Mouse (Mus musculus): ENCODE results near the gene Auts2. TPM values are rescaled to one million over a fixed set of nuclear protein-coding genes. Genes with fewer than 3 reads are reported as not detected.

Auts2 gene
- polyA plus RNA-seq, 1 experiment from 2014 or later: 14.7 TPM

GRCm38 (mm10) chr5:132541371-132541931 is 1.7 kb downstream of the Auts2 start:
- no peaks in the 10 kb centered on the region for H3K9me3 ChIP-seq (ENCODE audit: control insufficient read depth, low read length)
- H3K27ac ChIP-seq (ENCODE audit: low read length): peak overlapping the region; percentile 37
- H3K4me3 ChIP-seq (ENCODE audit: low read length): peak overlapping the region; percentile 77
- H3K9ac ChIP-seq (ENCODE audit: low read depth, low read length): peak overlapping the region; percentile 82
- H3K4me1 ChIP-seq (ENCODE audit: control insufficient read depth, insufficient read depth, low read length): peaks cover 10% of the 10 kb centered on the region
- H3K36me3 ChIP-seq (ENCODE audit: control insufficient read depth, insufficient read depth, low read length): no peaks in the 10 kb centered on the region
- no peak for ATAC-seq
- no peaks in the 10 kb centered on the region for H3K27me3 ChIP-seq (replicated peaks; ENCODE audit: control insufficient read depth, insufficient read depth, low read length)
- under 1% methylated on average over 46 of the region's 46 CpGs for WGBS
- H3K4me2 ChIP-seq (ENCODE audit: low read depth, low read length): peak overlapping the region; percentile 95

DNA sequence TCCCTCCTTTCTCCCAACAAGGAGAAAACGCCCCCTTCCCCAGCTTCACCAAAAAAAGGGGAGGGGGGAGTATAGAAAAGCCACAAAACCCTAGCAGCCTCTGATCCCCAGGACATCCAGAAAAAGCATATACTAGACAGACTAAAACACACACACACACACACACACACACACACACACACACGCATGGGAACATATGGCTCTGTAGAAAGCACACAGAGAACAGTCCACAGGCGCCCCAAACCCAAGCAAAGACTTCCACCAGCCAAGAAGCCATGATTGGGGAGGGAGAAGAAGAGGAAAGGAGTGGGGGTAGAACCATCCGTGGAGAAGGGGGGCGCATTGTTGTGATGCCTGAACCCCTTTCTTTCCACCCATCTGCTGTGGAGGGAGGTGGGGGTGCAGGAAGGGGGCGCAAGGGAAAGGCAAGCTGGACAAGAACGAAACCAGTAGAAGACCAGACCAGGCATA is 2.3 kb downstream of the Auts2 start:
- H3K27ac ChIP-seq (ENCODE audit: low read length): 0 out of 2 replicates have a peak overlapping the region, but pooled peaks have one; percentile 37

DNA sequence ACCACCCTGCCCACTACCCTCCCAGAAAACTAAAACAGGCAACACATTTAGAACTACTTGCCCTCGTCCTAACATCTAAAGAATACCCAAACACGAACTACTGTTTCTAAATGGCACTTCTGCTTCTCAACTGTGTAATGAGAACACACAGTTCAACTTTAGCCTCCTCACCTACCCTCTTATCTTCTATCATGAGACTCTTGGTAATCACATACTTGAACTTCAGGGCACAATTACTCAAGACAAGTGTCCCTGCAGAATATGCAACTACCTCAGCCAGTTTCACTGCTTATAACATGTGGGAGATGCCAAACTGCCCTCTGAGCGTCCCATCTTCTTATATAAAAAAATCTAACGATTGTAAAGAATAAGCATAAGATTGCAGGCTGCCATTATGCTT is 5.7 kb downstream of the Auts2 start:
- Histone ChIP-seq H3K4me2 (ENCODE audit: low read depth, low read length) (no peak overlapping the region), H3K4me3 (ENCODE audit: low read length) (no peak overlapping the region), H3K36me3 (ENCODE audit: control insufficient read depth, insufficient read depth, low read length) (no peaks in the 10 kb centered on the region), H3K4me1 (ENCODE audit: control insufficient read depth, insufficient read depth, low read length) (peaks cover 7% of the 10 kb centered on the region), H3K9me3 (ENCODE audit: control insufficient read depth, low read length) (no peaks in the 10 kb centered on the region), H3K27me3 (replicated peaks; ENCODE audit: control insufficient read depth, insufficient read depth, low read length) (no peaks in the 10 kb centered on the region), H3K27ac (ENCODE audit: low read length) (no peak overlapping the region), H3K9ac (ENCODE audit: low read depth, low read length) (no peak overlapping the region)
- 77% methylated on average over 4 of the region's 4 CpGs for WGBS
- ATAC-seq: 0 out of 2 replicates have a peak, but pooled peaks have one; percentile 27

More for the DNA sequence above, 2.3 kb downstream of the Auts2 start:
- ATAC-seq: no peak
- no peaks in the 10 kb centered on the region for H3K36me3 ChIP-seq (ENCODE audit: control insufficient read depth, insufficient read depth, low read length)
- peaks cover 10% of the 10 kb centered on the region for H3K4me1 ChIP-seq (ENCODE audit: control insufficient read depth, insufficient read depth, low read length)
- H3K4me2 ChIP-seq (ENCODE audit: low read depth, low read length): peak overlapping the region; percentile 95
- H3K9ac ChIP-seq (ENCODE audit: low read depth, low read length): peak overlapping the region; percentile 82
- H3K27me3 ChIP-seq (replicated peaks; ENCODE audit: control insufficient read depth, insufficient read depth, low read length): no peaks in the 10 kb centered on the region
- WGBS: 7% methylated on average over 7 of the region's 7 CpGs
- peak overlapping the region; percentile 77 for H3K4me3 ChIP-seq (ENCODE audit: low read length)
- no peaks in the 10 kb centered on the region for H3K9me3 ChIP-seq (ENCODE audit: control insufficient read depth, low read length)

DNA sequence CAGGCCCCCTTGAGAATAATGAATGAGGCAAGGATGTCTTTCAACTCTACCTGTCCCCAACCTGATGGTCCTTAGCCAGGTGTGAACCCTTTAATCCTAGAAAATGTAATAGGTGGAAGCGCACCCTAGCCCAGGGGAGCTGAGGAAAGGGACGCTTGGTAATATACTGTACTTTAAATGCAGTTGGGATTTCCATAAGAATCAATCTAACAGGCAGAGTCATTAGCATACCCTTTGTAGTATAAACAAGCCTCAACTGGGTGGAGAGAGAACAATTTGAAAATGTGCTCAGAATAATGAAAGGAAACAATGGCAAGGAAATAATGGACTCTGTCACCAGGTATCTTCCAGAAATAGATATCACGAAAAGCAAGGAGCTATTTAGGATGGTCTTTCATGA is 16.7 kb downstream of the Auts2 start:
- no peaks in the 10 kb centered on the region for H3K36me3 ChIP-seq (ENCODE audit: control insufficient read depth, insufficient read depth, low read length)
- no peaks in the 10 kb centered on the region for H3K9me3 ChIP-seq (ENCODE audit: control insufficient read depth, low read length)
- H3K9ac ChIP-seq (ENCODE audit: low read depth, low read length): no peak overlapping the region
- no peak overlapping the region for H3K4me3 ChIP-seq (ENCODE audit: low read length)
- no peak overlapping the region for H3K27ac ChIP-seq (ENCODE audit: low read length)
- 78% methylated on average over 3 of the region's 3 CpGs for WGBS
- no peak for ATAC-seq
- H3K27me3 ChIP-seq (replicated peaks; ENCODE audit: control insufficient read depth, insufficient read depth, low read length): no peaks in the 10 kb centered on the region
- no peak overlapping the region for H3K4me2 ChIP-seq (ENCODE audit: low read depth, low read length)
- H3K4me1 ChIP-seq (ENCODE audit: control insufficient read depth, insufficient read depth, low read length): peaks cover 8% of the 10 kb centered on the region

DNA sequence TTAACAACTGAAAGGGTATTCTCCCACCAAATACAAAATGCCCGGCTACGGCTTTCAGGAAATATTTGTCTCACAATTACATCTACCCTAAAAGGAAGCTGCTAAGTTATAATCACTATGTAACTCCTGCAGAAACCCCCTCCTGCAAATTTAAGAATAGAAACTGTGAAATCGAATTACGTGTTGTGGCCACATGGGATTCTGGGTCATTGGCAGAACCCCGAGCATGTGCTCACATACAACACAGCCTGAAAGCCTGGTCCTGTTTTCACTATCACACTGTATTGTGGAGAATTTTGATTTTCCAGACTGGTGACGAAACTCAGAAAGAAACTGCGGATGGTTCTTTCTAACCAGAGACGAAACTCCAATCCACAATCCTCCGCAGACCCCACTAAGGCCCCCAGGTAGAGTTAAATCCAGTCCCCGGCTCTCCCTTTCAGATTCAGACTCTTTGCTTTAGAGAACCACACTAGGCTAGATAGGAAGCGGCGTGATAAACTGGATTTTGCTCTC is 21.7 kb downstream of the Auts2 start:
- no peak overlapping the region for H3K9ac ChIP-seq (ENCODE audit: low read depth, low read length)
- H3K9me3 ChIP-seq (ENCODE audit: control insufficient read depth, low read length): no peaks in the 10 kb centered on the region
- H3K4me2 ChIP-seq (ENCODE audit: low read depth, low read length): no peak overlapping the region
- H3K4me1 ChIP-seq (ENCODE audit: control insufficient read depth, insufficient read depth, low read length): no peaks in the 10 kb centered on the region
- no peak overlapping the region for H3K27ac ChIP-seq (ENCODE audit: low read length)
- no peak overlapping the region for H3K4me3 ChIP-seq (ENCODE audit: low read length)
- H3K27me3 ChIP-seq (replicated peaks; ENCODE audit: control insufficient read depth, insufficient read depth, low read length): no peaks in the 10 kb centered on the region
- ATAC-seq: no peak
- H3K36me3 ChIP-seq (ENCODE audit: control insufficient read depth, insufficient read depth, low read length): no peaks in the 10 kb centered on the region
- WGBS: 75% methylated on average over 12 of the region's 12 CpGs

GRCm38 (mm10) chr5:132517879-132518278 is 25.3 kb downstream of the Auts2 start:
- Histone ChIP-seq H3K27ac (ENCODE audit: low read length) (no peak overlapping the region), H3K4me2 (ENCODE audit: low read depth, low read length) (no peak overlapping the region), H3K36me3 (ENCODE audit: control insufficient read depth, insufficient read depth, low read length) (no peaks in the 10 kb centered on the region), H3K9me3 (ENCODE audit: control insufficient read depth, low read length) (no peaks in the 10 kb centered on the region), H3K4me1 (ENCODE audit: control insufficient read depth, insufficient read depth, low read length) (peaks cover 6% of the 10 kb centered on the region; the same call in 1 of the 2 replicates), H3K27me3 (replicated peaks; ENCODE audit: control insufficient read depth, insufficient read depth, low read length) (no peaks in the 10 kb centered on the region), H3K4me3 (ENCODE audit: low read length) (no peak overlapping the region), H3K9ac (ENCODE audit: low read depth, low read length) (no peak overlapping the region)
- ATAC-seq: no peak
- WGBS: 78% methylated on average over 6 of the region's 6 CpGs

DNA sequence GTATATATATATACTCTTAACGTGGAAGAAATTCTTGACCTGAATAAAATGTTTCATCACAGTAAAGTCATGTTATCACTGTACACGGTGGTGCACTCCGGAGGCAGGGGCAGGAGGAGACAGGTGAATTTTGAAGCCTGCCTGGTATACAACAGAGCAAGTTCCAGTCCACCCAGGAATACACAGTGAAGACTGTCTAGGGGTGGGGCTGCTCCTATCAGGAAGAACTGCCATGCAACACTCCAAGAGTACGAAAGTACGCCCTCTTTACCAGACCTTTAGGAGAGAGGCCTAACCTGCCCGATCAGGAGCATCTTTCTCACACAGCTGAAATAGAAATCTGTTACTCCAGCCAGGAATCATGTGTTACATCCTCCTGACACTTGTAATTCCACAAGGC is 28.6 kb downstream of the Auts2 start:
- no peak overlapping the region for H3K9ac ChIP-seq (ENCODE audit: low read depth, low read length)
- WGBS: 54% methylated on average over 6 of the region's 6 CpGs
- H3K27ac ChIP-seq (ENCODE audit: low read length): no peak overlapping the region
- H3K4me2 ChIP-seq (ENCODE audit: low read depth, low read length): no peak overlapping the region
- H3K27me3 ChIP-seq (replicated peaks; ENCODE audit: control insufficient read depth, insufficient read depth, low read length): no peaks in the 10 kb centered on the region
- no peaks in the 10 kb centered on the region for H3K36me3 ChIP-seq (ENCODE audit: control insufficient read depth, insufficient read depth, low read length)
- peaks cover 6% of the 10 kb centered on the region; the same call in 1 of the 2 replicates for H3K4me1 ChIP-seq (ENCODE audit: control insufficient read depth, insufficient read depth, low read length)
- no peaks in the 10 kb centered on the region for H3K9me3 ChIP-seq (ENCODE audit: control insufficient read depth, low read length)
- no peak overlapping the region for H3K4me3 ChIP-seq (ENCODE audit: low read length)
- ATAC-seq: peak; percentile 84

DNA sequence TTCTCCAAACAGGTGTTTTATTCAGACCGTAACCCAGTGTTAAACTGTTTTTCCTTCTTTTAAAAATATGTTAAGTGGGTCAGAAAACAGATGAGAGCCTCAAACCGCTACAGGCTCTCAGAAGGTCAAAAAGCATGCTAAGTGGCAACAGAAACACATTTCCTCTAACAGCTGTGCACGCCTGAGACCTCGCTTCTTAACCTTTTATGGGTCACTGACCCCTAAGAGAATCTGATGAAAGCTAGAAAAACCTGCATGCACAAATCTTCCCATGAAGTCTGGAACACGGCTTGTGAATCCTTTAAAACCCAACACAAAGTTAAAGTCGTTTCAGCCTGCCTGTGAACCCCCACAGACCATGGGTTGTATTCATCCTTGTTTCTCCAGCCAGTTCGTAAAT is 29.9 kb downstream of the Auts2 start:
- Histone ChIP-seq H3K4me2 (ENCODE audit: low read depth, low read length) (no peak overlapping the region), H3K4me3 (ENCODE audit: low read length) (no peak overlapping the region), H3K27me3 (replicated peaks; ENCODE audit: control insufficient read depth, insufficient read depth, low read length) (no peaks in the 10 kb centered on the region), H3K4me1 (ENCODE audit: control insufficient read depth, insufficient read depth, low read length) (peaks cover 6% of the 10 kb centered on the region; the same call in 1 of the 2 replicates), H3K27ac (ENCODE audit: low read length) (no peak overlapping the region), H3K9ac (ENCODE audit: low read depth, low read length) (no peak overlapping the region), H3K9me3 (ENCODE audit: control insufficient read depth, low read length) (no peaks in the 10 kb centered on the region), H3K36me3 (ENCODE audit: control insufficient read depth, insufficient read depth, low read length) (no peaks in the 10 kb centered on the region)
- no peak for ATAC-seq
- 61% methylated on average over 7 of the region's 7 CpGs for WGBS

DNA sequence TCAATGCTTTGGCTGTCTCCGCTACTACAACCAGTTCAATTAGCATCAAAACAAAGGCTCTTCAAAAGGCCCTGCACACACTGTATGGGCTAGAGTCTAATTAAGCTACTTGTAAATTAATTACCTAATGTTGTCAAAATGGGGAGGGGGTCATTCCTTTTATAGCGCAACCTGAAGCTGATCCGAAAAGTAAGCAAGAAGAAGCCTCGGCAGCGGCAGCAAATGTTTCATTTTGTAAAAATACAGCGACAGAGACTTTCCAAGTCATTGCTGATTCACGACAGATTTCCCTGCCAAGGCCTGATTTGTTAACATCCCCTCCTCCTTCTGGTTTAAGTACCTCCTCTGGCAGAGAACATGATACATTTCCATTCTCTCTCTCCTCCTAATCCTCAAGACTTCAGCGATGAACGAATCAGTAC is 33.7 kb downstream of the Auts2 start:
- ATAC-seq: no peak
- Histone ChIP-seq H3K27ac (ENCODE audit: low read length) (no peak overlapping the region), H3K4me2 (ENCODE audit: low read depth, low read length) (no peak overlapping the region), H3K36me3 (ENCODE audit: control insufficient read depth, insufficient read depth, low read length) (no peaks in the 10 kb centered on the region), H3K4me3 (ENCODE audit: low read length) (no peak overlapping the region), H3K27me3 (replicated peaks; ENCODE audit: control insufficient read depth, insufficient read depth, low read length) (no peaks in the 10 kb centered on the region), H3K9ac (ENCODE audit: low read depth, low read length) (no peak overlapping the region), H3K9me3 (ENCODE audit: control insufficient read depth, low read length) (no peaks in the 10 kb centered on the region), H3K4me1 (ENCODE audit: control insufficient read depth, insufficient read depth, low read length) (peaks cover 16% of the 10 kb centered on the region)
- 40% methylated on average over 9 of the region's 9 CpGs for WGBS
